Mouse (Mus musculus): ENCODE data around the gene Cep170b.

The Cep170b gene

GRCm38 (mm10) chr12:112763176-112763575 lies 42.9 kb downstream of the Cep170b start:
- DNase-seq (ENCODE audit: low spot score in 2 of 2), result no peak

- DNase-seq (ENCODE audit: low spot score in 2 of 2), result no peak
These were observed 43.9 kb downstream of the Cep170b start for GRCm38 (mm10) chr12:112764141-112764540.

GRCm38 (mm10) chr12:112764991-112765390 lies 44.7 kb downstream of the Cep170b start:
- DNase-seq (ENCODE audit: low spot score in 2 of 2), result no peak

- DNase-seq (ENCODE audit: low spot score in 2 of 2), result no peak
These were observed 46.3 kb downstream of the Cep170b start for GRCm38 (mm10) chr12:112766586-112766985.

GRCm38 (mm10) chr12:112767036-112767890 lies 47.0 kb downstream of the Cep170b start:
- no peak for DNase-seq (ENCODE audit: low spot score in 2 of 2)

- DNase-seq (ENCODE audit: low spot score in 2 of 2), result no peak
These were observed 47.9 kb downstream of the Cep170b start for GRCm38 (mm10) chr12:112768166-112768565.

- DNase-seq (ENCODE audit: low spot score in 2 of 2), result no peak
These were observed 48.8 kb downstream of the Cep170b start for GRCm38 (mm10) chr12:112769031-112769430.

- DNase-seq (ENCODE audit: low spot score in 2 of 2), result no peak
These were observed 49.5 kb downstream of the Cep170b start for GRCm38 (mm10) chr12:112769751-112770150.

- DNase-seq (ENCODE audit: low spot score in 2 of 2), result no peak
These were observed 50.1 kb downstream of the Cep170b start for GRCm38 (mm10) chr12:112770396-112770795.

GRCm38 (mm10) chr12:112772306-112772705 lies 52.1 kb downstream of the Cep170b start:
- no peak for DNase-seq (ENCODE audit: low spot score in 2 of 2)

- no peak for DNase-seq (ENCODE audit: low spot score in 2 of 2)
These were observed 53.1 kb downstream of the Cep170b start for GRCm38 (mm10) chr12:112773366-112773765.

- DNase-seq (ENCODE audit: low spot score in 2 of 2), result no peak
These were observed 53.8 kb downstream of the Cep170b start for GRCm38 (mm10) chr12:112774026-112774425.

- DNase-seq (ENCODE audit: low spot score in 2 of 2), result no peak
These were observed 54.2 kb downstream of the Cep170b start for GRCm38 (mm10) chr12:112774481-112774880.

- no peak for DNase-seq (ENCODE audit: low spot score in 2 of 2)
These were observed 70.8 kb downstream of the Cep170b start for GRCm38 (mm10) chr12:112791026-112791425.

GRCm38 (mm10) chr12:112793601-112794355 lies 73.5 kb downstream of the Cep170b start:
- peak; percentile 53 to 77 for DNase-seq (ENCODE audit: low spot score in 2 of 2)

- no peak for DNase-seq (ENCODE audit: low spot score in 2 of 2)
These were observed 74.1 kb downstream of the Cep170b start for GRCm38 (mm10) chr12:112794356-112794816.

GRCm38 (mm10) chr12:112794998-112795397 lies 74.7 kb downstream of the Cep170b start:
- DNase-seq (ENCODE audit: low spot score in 2 of 2), result no peak

- peak; percentile 62 to 78 for DNase-seq (ENCODE audit: low spot score in 2 of 2)
These were observed 75.3 kb downstream of the Cep170b start for GRCm38 (mm10) chr12:112795466-112796104.

All from urinary bladder, adult 18-20 months (tissue).